Mouse (Mus musculus) regulatory T cell (primary cell): ENCODE measurements around the gene Zc3h4.

Source experiments
- in situ Hi-C: fragments of 300-600 bp; cut with MboI, MseI; formaldehyde crosslinking; loops from one replicate; pipeline ENCODE4 v1.15.1; 2025; ENCODE audit warnings: high pct_unique_total_duplicates

The Zc3h4 gene

GRCm38 (mm10) chr7:16475764-16476599 lies 75.3 kb downstream of the Zc3h4 start:
- in situ Hi-C loops = no loop called here

- in situ Hi-C loops = no loop called here
Observed at GRCm38 (mm10) chr7:16476600-16476989, 75.9 kb downstream of the Zc3h4 start.

GRCm38 (mm10) chr7:16477628-16478027 lies 76.9 kb downstream of the Zc3h4 start, which contains the start of gene Npas1:
TSS of gene Npas1 (minus strand) at chr7:16477728.
- in situ Hi-C loops = no loop called here
